Mouse (Mus musculus): ENCODE data around the gene Zfp385c. TPM values are rescaled to one million over a fixed set of nuclear protein-coding genes. Genes with fewer than 3 reads are reported as not detected.
"Not testable (repeated sequence)": the region's sequence is repeated elsewhere in the genome, so short reads cannot be mapped to it uniquely, and the experiment has no call there.

Zfp385c gene
- total RNA-seq, 1 experiment from 2014 or later: 0.43 TPM

GRCm38 (mm10) chr11:100625754-100626700 is 66.2 kb downstream of the Zfp385c start:
- DNase-seq: no peak

DNA sequence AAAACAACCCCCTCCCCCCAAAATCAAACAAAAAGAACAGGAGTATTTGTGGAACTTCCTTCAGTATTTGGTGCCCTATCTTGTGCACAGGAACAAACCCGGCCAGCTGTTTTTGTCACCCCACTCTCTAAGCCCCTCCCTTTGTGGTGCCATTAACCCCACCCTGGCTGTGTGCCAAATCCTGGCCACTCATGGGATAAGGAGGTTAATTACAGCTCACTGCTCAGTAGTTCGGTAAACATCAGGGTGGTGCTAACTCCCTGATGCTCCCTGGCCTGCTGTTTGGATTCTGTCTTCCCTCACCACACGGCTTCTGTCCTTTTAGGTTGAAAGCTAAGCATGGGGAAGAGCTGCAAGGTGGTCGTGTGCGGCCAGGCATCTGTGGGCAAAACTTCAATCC is 68.4 kb downstream of the Zfp385c start:
- peak; percentile 55 for DNase-seq

DNA sequence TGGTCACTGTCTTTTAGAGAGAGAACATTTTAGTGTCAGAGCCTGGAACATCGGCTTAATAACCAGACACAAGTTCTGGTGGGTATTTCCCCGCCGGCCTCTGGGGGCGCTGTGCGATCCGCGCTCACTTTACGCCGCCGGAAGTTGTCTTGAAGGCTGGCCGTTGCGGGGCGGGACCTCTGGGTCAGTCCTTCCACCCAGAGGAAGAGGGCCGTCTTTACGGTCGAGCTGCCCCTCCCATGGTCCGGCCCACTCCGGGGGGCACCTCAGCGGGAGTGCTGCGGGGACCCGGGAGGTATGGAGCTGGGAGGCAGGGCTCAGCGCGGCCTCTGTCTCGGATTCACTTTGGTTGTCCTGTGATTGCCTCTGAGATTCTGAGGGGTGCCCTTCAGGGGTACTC is 69.5 kb downstream of the Zfp385c start:
- DNase-seq: peak; percentile 96

DNA sequence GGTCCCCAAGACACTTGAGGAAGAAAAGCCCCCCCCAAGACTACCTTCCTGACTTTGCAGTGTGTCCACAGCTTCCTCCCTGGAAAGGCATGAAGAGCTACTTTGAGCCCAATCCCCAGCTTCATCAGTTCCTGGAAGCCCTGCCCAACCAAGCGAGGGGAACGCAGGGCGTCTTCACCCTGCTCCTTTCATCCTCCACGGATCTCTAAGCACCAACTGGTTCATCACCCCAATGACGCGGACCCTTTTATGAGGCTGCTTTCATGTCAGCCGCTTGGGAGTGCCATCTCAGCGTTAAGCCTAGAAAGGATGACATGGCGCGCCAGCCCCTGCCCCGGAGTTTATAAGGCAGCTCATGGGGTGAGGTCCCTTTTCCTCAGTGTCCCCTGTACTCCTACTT is 72.3 kb downstream of the Zfp385c start, which contains the start of gene Dnajc7:
Gene Dnajc7 (minus strand): TSS at position 187 of the 400 bp plus-strand sequence.
- DNase-seq: no peak

DNA sequence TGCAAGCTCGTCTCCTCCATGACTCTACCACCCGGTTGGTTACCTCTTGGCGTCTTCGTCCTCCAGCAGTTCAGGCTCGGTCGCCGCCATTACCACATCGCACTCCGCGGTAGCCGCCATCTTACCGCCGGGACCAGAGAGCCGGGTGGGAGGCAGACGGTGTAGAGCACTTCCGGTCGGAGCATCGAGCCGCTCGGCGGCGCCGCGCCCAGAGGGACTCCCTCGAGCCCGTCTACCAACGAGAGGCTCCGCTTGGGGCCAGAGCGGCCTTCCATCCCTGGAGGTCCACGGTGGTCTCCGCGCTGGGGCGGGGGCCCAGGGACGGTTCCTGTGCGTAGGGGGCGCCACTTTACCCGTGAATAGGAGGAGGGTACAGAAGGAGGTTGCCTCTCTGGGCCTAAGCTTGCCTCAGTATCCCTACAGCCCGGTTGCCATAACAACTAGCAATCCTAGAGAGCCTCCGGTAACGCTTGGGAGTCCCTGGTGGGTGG is 72.7 kb downstream of the Zfp385c start:
- DNase-seq: peak; percentile 92

DNA sequence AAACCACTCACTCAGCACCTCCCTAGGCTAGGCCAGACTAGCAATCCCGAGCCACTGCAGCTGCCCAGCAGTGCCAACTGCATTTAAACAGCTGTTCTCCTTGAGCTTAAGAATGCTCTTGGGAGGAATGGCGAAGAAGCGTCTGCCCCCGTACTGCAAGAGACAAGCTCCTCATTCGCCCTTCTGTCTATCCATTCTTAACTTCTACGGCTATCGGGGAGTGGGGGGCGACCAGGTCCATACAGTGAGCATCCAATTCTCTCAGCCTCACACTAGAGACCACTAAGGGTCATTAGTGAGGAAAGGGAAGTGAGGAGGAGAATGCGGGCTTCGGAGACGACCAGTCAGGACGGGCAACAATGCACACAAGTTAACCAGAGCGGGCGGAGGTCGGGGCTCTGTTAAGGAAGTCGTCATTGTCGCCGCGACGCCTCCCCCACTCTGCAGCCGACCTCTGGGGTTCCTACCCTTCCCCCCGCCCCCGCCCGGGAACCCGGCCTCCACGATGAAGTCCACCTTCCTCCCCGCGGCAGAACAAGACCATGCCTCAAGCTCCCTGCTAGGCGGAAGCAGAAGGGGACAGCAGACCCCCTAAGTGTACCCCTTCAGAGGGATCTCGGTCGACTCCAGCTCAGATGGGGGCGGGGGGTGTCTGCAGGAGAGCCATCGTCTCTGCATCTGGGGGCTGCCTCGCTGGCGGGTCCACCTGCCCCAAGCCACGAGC is 73.3 kb downstream of the Zfp385c start, which contains the start of gene Nkiras2:
Gene Nkiras2 (plus strand): TSS at position 484 of the 724 bp plus-strand sequence.
- DNase-seq: peak; percentile 69

- no peak for DNase-seq
These were observed 74.8 kb downstream of the Zfp385c start for GRCm38 (mm10) chr11:100617480-100617879.

DNA sequence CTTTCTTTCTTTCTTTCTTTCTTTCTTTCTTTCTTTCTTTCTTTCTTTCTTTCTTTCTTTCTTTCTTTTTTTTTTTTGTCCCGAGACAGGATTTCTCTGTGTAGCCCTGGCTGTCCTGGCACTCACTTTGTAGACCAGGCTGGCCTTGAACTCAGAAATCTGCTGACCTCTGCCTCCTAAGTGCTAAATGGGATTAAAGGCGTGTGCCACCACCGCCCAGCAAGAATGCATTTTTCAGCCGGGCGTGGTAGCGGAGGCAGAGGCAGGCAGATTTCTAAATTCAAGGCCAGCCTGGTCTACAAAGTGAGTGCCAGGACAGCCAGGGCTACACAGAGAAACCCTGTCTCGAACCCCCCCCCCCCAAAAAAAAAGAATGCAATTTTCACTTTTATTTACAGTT is 75.4 kb downstream of the Zfp385c start:
- not testable (repeated sequence) for DNase-seq

DNA sequence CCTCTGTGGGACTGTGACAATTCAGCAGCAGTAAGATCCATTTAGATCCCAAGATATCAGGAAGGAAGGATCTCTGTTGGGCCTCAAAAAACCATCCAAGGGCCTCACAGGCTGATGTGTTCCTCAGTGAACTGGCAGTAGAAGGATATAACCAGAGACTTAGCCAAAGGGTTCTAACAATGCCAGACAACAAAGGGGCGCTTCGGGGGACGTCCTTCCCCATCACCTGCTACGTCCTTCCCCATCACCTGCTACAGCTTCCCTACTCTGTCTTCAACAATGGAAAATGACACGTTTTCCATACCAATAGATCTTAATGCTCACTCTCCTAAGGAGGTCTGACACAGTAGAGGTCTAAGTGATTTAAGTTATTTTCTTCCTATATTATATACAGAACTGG is 75.9 kb downstream of the Zfp385c start:
- DNase-seq: no peak

- no peak for DNase-seq
These were observed 79.0 kb downstream of the Zfp385c start for GRCm38 (mm10) chr11:100613241-100613640.

DNA sequence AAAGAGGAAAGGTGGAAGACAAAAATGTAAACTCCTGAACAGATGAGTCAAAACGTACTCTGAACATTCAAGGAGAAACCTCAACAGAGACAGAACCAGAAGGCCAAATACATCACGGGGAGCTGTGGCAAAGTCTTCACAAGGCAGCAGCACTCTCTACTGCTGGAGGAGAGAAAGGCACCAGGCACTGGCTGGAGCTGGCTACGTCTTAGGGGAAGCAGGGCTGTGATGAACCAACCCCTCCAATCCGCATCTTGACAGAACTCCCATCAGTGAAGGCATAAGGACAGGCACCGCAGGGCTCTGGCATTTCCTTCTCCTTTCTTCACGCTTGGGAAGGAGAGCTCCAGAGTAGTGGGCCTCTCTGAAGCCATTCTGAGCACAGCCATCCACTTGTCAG is 80.6 kb downstream of the Zfp385c start:
- no peak for DNase-seq

DNA sequence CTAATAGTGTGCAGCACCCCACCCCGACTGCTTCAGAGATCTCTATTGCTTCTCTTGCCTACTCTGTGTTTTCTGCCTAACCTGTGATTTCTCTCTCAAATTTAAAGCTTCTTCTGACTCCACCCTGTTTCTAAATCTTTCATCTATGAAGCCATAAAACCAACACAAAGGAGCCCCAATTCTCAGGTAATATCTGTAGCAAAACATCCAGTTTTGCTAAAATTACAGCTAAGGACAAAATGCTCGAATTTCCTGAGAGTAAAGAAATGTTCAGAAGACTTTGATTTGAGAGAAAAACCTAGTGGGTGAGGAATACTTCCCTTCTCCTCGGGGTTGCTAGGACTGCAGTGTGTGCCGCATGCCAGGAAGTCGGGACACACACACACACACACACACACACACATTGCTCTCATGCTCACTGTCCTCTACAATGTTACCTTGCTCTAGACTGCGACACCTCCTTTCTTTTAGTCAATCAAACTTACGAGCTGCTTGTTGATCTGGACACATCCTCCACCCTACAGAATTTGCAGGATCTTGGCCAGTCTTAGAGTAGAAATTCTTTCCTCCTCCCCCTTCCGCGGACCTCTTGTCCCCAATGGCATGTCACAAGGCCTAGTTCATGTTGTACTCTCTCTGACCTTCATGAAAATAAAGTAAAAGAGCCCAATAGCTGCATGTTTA is 82.1 kb downstream of the Zfp385c start:
- DNase-seq: no peak

DNA sequence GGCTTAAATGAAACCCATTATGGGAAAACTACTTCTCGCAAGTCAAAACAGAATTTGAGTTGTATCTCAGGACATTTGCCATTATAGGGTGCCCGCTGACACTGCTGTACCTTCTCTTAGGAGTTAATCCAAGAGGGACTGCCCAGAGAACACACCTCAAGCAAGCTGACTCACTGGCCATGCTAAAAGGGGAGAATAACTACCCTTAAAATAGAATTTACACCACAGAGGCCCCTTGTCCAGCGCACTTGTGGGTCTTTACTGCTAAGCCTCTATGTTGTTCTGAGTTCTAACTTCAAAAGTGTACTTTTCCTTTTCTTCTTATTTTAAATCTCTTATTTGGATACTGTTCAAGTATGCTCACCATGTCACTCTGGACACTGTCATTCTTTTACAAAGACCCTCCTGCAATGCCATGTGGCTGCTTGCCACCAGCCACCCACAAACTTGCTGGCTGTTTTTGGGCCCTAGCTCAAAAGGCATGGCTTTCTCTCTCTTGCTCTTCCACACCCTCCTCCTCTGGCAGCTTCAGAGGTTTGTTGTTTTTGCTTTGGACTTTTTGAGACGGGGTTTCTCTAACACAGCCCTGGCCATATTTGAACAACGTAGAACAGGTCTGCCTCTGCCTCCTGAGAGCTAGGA is 82.8 kb downstream of the Zfp385c start:
- DNase-seq: no peak

DNA sequence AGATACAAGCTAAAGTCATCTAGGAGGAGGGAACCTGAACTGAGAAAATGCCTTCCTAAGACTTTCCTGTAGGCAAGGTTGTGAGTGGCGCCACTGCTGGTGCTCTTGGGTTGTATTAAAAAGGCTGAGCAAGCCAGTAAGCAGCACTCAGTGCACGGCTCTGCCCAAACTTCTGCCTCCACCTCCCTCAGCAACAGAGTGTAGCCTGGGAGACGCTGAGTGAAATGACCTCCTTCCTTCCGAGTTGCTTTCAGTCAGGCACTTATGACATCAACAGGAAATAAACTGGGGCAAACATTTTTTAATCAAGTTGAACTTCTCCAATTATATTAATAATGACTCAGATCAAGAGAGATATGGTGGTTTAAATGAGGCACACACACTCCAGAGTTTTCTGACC is 83.5 kb downstream of the Zfp385c start:
- DNase-seq: no peak

DNA sequence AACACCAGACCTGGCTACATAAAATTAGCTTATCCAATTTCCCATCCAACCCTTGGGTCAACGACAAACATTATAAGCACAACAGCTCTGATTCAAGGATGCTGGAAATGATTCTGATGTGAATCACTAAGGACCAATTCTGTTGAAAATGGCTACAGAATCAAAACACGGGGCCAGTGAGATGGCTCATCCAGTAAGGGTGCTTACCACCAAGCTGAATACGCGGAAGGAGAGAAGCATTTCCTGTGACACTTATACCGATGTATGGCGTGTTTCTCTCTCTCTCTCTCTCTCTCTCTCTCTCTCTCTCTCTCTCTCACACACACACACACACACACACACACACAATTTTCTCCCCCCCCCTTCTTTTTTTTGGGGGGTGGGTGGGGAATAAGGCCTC is 85.1 kb downstream of the Zfp385c start:
- no peak for DNase-seq

- DNase-seq: no peak
These were observed 86.8 kb downstream of the Zfp385c start for GRCm38 (mm10) chr11:100605451-100605850.

DNA sequence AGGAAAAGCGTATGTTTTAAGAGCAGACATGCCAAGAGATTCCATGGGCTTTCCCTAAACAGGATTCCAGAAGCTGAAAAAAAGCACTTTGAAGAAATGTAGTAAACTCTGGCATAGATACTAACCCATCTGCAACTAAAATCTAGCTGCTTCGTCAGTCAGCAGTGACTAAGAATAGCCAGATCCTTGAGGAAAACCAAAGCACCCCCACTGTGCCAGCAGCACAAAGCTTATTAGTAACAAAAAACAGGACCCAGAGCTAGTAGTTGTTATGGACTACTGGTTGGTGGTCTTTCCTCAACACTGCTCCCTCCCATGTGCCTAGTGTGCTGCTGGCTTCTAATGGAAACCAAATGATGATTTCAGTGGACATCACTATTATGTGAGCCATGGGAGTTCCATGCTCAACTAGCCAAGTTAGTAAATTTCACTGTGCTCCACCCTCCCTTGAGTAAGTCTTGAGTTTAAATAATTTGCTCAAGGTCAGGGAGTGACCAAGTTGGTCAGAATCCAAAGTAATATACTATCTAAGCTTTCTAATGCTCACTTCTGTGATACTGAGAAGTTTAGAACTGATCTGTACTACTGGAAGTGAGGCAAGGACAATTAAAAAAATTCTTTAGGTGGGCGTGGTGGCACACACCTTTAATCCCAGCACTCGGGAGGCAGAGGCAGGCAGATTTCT is 87.8 kb downstream of the Zfp385c start:
- no peak for DNase-seq

GRCm38 (mm10) chr11:100603813-100604212 is 88.4 kb downstream of the Zfp385c start:
- DNase-seq: no peak

GRCm38 (mm10) chr11:100603155-100603554 is 89.1 kb downstream of the Zfp385c start:
- no peak for DNase-seq

- DNase-seq: no peak
These were observed 90.9 kb downstream of the Zfp385c start for GRCm38 (mm10) chr11:100601372-100601771.

DNA sequence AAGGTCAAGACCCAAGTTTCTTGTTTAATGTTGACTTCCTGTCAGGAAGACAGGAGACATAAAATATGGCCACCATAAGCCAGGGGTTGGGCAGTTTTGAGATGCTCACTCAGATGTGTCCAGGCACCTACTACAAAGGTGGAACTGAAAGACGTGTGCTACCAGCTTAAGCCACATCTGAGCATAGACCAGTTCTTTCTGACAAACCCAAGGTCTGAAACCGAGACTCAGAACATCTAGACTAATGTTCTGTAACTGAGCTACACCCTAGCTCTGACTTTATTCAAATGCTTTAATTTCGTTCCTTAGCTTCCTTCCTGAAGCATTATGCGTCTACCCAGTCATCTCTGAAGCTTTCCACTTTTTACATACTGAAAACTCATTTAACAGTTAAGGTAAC is 94.2 kb downstream of the Zfp385c start:
- no peak for DNase-seq

Data from adrenal gland, postnatal 25 days (tissue).